Mouse (Mus musculus): Measurements from ENCODE around the gene Crot.

GRCm38 (mm10) chr5:9037292-9037691, 40.2 kb upstream of the Crot start:
- TF ChIP-seq CTCF (IDR thresholded peaks at IDR 0.05): no peak
- no peak for TF ChIP-seq EP300 (IDR thresholded peaks at IDR 0.05)

Measured in lung, postnatal 0 days (tissue).